Mouse (Mus musculus) G1E-ER4 (cell line): Measurements from ENCODE around the gene Anxa7. TPM values are rescaled to one million over a fixed set of nuclear protein-coding genes. Genes with fewer than 3 reads are reported as not detected.

ENCODE experiments used
- GATA1 ChIP-seq: IDR thresholded peaks from one replicate; pipeline ENCODE4 v1.8.0; 2012; ENCODE audit warnings: low read length, inconsistent platforms
- polyA plus RNA-seq: library from polyadenylated mRNA; stranded (reverse); fragments of >175 nt; gene quantifications from 2 replicates; pipeline ENCODE4 v1.2.3, GENCODE M21; 2012

Anxa7 gene
- polyA plus RNA-seq, 1 experiment, result 28.3 TPM

DNA sequence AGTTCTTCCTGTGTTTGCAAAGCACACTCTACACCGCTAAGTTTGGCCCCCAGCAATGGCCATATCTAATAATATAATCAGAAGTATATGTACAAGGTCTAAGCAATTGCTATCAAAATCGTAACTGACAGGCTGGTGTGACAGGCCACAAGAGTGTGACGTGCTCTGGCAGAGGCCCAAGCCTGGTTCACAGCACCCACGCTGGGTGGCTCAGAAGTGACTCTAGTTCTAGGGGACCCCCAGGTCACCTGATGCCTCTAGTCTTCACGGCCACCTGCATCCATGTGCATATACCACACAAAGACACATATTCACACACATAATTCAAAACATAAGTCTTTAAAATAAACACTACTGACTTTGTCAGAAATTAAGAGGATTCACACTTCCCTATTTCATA lies 27.0 kb downstream of the Anxa7 start:
- TF ChIP-seq GATA1, result no peak

DNA sequence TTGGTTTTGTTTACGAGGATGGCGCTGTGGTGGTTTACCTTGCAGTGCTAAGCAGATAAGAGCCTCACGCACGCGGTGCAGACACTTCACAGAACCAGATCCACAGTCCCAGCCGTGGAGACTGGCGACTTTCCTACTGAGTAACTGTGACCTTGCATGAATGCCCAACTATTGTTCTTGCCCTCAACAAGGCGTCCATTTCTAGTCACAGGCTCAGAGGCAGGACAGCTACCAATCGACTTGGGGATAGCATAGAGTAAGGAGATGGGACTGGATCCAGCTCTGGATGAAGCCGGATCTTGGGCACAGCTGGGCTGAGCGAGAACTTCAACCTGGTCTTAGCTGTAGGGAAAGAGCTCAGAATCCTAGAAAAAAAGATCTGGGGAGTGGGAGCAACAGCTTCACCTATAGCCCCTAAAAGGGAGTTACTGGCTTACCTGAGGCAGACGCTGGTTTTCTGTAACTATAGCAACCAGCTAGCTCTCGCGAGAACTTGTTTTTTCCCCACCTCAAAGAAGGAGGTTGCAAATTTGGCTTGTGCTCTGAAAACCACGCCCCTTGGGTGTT lies 28.1 kb downstream of the Anxa7 start, which contains the start of gene Cfap70:
TSS of gene Cfap70 (minus strand) at position 462 of the 567 bp plus-strand sequence.
- no peak for TF ChIP-seq GATA1

DNA sequence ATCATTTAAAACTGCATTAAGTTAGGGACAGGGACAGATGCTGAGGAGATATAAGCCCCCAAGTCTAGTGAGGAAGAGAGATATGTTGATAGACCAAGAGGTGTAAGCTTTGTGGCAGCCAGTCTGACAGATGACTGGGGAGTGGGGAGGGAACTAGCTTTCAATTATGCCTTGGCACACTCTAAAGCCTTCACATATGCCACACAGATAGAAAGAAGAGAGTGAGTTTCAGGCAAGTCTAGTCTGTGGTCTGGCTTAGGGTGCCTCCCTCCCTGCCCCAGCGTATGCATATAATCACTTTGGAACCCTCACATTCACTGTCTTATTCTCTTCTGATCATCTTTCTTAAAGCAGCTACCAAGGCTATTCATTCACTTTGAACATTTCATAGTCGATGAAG lies 28.6 kb downstream of the Anxa7 start:
- no peak for TF ChIP-seq GATA1

DNA sequence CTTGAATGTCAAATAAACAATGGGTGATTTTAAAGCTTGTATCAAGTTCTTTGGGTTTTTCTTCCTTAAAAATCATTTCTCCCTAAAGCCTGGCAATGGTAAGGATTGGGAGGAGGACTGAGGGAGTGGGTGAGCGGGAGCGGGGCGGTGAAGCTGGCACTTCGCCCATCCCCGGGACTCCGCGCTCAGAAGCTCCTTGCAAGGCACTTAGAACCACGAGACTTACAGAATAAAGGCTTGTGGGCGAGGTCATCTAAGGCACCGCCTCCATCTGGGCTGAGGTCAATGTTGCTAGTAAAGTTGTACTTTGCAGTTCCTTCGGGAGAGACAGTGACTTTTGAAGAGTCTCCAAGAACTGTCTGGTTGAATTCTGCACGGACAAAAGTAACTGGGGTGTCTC lies 32.7 kb downstream of the Anxa7 start:
- no peak for TF ChIP-seq GATA1

DNA sequence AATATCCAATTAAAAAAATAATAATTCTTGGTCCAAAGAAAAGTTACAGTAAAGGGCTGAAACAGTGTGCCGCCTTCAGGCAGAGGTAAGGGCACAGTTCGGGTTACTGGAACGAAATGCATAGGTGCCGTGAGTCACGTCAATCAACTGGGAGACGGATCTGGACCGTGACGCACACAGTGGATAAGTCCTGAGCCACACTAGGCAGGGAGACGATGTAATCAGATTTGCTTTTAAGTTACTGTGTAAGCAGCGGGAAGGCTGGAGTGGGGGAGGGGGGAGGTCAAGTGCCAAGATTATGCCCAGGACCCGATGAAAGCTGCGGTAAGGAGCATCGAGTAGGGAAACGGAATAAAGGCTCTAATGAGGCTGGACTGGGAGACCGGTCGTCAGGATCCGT lies 37.7 kb downstream of the Anxa7 start:
- TF ChIP-seq GATA1, result no peak

DNA sequence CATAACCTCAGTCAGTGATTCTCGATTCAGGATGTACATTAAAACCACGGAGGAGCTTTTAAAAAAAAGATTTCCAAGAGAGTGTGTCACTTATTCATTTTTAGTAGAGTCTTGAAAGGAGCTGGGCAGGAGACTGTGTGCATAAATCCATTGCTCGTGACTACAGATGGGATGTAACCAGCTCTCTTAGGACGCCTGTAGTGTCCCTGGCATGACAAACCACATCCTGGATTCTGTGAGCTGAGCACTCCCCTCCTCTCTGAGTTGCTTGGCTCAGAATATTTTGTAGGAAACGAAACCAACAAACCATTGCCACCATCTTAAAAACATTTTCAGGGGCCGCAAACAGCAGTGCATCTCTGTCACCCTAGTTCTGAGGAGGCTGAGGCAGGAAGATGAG lies 43.0 kb downstream of the Anxa7 start:
- TF ChIP-seq GATA1, result no peak

DNA sequence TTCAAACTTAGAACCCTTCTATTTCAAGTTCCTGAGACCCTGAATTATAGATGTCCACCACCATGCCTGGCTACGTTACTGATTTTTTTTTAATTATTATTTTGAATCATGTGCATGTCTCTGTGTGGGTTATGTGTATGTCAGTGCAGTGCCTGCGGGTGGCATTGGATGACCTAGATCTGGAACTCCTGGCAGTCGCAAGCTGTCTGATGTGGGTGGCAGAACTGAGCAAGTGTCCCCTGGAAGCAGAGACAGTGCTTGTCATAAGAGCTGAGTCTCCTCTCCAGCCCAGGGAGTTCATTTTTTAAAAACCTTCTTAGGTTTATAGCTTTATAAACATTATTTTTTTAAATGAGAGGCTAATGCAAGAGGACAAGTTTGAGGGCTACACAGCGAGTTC lies 47.5 kb downstream of the Anxa7 start:
- TF ChIP-seq GATA1, result no peak

DNA sequence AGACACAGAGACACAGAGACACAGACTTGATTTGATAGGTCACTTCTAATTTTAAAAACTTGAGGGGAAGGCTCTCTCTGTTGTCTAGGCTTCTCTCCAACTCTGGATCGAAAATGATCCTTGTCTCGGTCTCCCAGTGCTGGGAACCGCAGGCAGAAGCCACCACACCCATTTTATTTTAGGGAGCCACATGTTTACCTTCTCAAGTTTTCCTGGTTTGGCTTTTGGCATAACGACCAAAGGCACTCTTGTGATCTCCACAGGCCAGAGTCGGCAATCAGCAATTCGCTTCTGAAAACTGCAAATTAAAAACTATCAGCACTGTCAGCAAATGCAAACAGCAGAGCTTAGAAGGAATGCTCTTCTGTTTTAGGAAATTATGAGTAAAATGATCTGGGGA lies 48.2 kb downstream of the Anxa7 start:
- TF ChIP-seq GATA1, result no peak

DNA sequence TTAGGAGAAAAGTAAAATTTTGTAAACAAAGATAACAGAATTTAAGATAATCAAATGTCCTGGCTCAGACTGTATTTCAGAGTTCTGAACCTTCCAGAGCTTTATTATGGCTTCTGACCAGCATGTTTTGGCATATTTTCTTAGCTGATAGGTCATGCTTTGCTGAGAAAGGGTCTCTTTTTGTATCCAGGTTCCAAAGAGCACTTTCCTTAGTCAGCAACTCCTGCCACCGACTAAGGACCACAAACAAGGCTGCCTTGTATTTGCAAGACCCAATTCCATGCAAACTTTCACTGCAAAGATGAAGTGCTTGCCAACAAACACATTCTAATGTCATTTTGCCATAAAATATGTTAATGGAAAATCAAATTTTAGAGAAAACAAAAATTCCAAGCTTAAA lies 50.1 kb downstream of the Anxa7 start:
- TF ChIP-seq GATA1, result no peak

DNA sequence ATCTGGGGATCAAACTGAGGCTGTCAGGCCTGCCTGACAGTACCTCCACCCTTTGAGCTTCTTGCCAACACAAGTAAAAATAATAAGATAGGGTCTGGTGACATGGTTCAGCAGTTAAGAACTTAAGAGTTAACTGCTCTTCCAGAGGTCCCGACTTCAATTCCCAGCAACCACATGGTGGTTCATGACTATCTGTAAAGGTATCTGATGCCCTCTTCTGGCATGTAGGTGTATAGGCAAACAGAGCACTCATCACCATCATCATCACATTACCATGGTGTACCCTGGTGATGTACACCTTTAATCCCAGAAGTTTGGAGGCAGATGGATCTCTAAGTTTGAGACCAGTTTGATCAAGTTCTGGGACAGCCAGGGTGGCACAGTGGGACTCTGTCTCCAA lies 51.3 kb downstream of the Anxa7 start:
- no peak for TF ChIP-seq GATA1

DNA sequence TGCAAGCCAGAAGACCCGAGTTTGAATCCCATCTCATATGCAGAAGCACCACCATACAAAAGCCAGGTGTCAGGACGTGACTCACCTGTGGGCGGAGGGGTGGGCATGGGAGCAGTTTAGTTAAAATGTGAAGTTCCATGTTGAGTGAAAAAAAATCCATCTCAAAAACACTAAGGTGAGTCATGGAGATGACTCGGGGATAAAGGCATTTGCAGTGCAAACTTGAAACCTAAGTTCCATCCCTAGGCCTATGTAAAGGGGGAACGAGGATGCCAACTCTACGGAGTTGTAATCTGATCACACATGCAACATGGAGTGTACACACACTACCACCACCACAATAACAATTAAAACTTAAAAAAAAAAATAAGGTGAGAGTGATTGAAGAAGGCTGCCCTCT lies 56.9 kb downstream of the Anxa7 start:
- TF ChIP-seq GATA1, result no peak

DNA sequence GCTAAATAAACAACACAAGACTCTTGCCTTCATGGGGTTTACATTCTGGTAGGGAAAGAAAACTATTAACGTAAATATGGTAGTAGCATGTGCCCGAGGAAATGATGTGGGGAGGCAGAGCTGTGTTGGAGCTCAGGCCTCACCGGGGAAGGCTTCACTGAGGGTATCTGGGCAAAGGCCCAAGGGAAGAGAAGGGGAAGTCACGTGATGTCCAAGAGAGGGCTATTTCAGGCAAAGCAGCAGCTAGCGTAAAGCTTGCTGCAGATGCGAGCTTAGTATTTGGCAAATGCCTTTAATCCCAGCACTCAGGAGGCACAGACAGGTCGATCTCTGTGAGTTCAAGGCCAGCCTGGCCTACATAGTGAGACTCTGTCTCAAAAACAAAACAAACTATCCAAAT lies 57.7 kb downstream of the Anxa7 start:
- no peak for TF ChIP-seq GATA1

Other genes with a start within 250 kb of the Anxa7 start
- gene Kcnk16, start 210.9 kb downstream of the Anxa7 start, polyA plus RNA-seq, result not detected in 2 replicates
- gene Nudt13, start 185.4 kb downstream of the Anxa7 start, polyA plus RNA-seq, result 0.41 and 0.73 TPM in 2 replicates
- 46.9 and 95.3 TPM in 2 replicates for gene Ecd, start 132.0 kb downstream of the Anxa7 start, polyA plus RNA-seq
- gene Fam149b, start 132.0 kb downstream of the Anxa7 start, polyA plus RNA-seq, result 14.5 and 15.4 TPM in 2 replicates
- 133 and 165 TPM in 2 replicates for gene Dnajc9, start 91.2 kb downstream of the Anxa7 start, polyA plus RNA-seq
- 30.3 and 33.3 TPM in 2 replicates for gene Mrps16, start 86.5 kb downstream of the Anxa7 start, polyA plus RNA-seq
- gene Cfap70, start 27.9 kb downstream of the Anxa7 start, polyA plus RNA-seq, result not detected in 2 replicates
- 0.09 TPM in 1 of 2 replicates, not detected in the other for gene Mss51, start 16.8 kb upstream of the Anxa7 start, polyA plus RNA-seq
- gene Ppp3cb, start 66.4 kb upstream of the Anxa7 start, polyA plus RNA-seq, result 3.4 and 4.0 TPM in 2 replicates
- gene Usp54, start 160.9 kb upstream of the Anxa7 start, polyA plus RNA-seq, result 0.43 and 0.71 TPM in 2 replicates
- not detected in 2 replicates for gene Myoz1, start 176.4 kb upstream of the Anxa7 start, polyA plus RNA-seq
- 0.08 TPM in 2 replicates for gene Synpo2l, start 188.2 kb upstream of the Anxa7 start, polyA plus RNA-seq
- 247 and 266 TPM in 2 replicates for gene Sec24c, start 194.2 kb upstream of the Anxa7 start, polyA plus RNA-seq
- gene Fut11, start 214.8 kb upstream of the Anxa7 start, polyA plus RNA-seq, result 5.8 and 7.4 TPM in 2 replicates
- gene Chchd1, start 222.9 kb upstream of the Anxa7 start, polyA plus RNA-seq, result 6.5 and 8.0 TPM in 2 replicates
- 35.2 and 38.9 TPM in 2 replicates for gene Zswim8, start 227.4 kb upstream of the Anxa7 start, polyA plus RNA-seq